Mouse (Mus musculus): ENCODE measurements at regions not wholly inside any gene's neighbourhood (a gene's known extent, or its start where the extent isn't known, plus 50 kb on each side); places are given as distances from the start of the nearest gene placed in this dataset.

GRCm38 (mm10) chr3:37879056-37879455 is 154.8 kb upstream of the Gm5148 start:
- peak; percentile 62 for DNase-seq (ENCODE audit: low spot score)

DNA sequence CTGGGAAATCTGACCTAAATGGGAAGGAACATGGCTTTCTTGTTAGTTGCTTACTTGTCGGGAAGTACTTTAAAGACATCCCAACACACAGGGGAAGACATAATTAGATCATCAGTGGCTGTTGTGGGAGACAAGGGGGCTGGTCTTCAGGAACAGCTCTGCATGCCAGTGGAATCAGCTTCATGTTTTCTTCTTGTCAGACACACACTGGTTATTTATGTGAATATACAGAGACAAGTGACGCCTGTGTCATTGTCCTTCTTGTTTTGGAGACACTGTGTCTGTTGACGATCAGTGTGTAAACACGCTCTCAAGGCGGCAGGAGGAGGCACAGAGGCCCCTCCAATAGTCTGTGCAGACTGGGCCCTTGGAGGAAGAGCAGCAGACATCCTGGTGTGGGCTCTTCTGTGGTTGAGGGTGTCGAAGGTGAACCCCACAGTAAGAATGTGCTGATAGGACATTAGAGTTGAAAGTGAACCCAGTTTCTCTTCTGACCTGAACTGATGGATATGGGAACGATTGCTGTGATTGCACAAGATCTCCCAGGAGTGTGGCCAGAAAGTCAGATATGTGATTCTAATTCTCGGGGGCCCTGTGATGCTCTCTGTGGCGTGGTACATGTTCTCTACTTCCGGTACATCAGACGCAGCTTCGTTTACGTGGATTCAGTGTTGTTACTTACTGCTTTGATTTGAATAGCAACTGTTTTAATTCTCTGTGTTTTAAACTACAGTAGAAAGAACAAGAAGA is 151.9 kb upstream of the Gm5148 start:
- no peak for DNase-seq (ENCODE audit: low spot score)

DNA sequence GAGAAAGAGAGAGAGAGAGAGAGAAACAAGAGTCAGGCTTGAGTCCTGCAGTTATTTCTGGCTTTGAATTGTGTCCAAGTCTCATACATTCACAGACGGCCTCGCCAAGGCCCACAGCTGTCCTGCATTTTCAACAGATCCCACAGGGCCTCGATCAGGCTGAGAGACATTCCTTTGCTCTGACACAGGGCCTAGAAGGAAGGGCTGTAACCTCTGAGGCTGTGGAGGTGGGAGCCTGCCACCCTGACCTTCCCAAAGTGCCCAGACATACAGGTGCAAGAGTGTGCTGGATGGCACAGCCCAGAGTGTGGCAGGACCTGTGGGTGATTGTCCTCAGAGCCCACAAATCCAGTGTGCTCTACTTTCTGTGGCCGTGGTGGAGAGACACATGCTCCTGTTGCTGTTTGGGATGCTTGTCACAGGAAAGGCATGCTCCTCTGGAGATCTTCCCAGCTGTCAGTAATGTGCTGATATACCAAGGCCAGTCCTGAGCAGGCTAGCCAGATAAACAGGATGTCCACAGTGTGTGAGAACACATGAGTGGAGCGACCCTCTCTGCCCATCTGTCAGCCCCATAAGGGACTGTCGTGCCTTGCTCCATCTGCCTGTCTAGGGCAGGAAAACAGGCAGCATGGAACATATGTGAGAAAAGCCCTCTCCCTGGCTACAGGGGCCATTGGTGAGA is 151.2 kb upstream of the Gm5148 start:
- peak; percentile 55 for DNase-seq (ENCODE audit: low spot score)

- DNase-seq (ENCODE audit: low spot score), result no peak
These were observed 150.6 kb upstream of the Gm5148 start for GRCm38 (mm10) chr3:37874864-37875263.

GRCm38 (mm10) chr3:37874346-37874745 is 150.1 kb upstream of the Gm5148 start:
- DNase-seq (ENCODE audit: low spot score), result no peak

DNA sequence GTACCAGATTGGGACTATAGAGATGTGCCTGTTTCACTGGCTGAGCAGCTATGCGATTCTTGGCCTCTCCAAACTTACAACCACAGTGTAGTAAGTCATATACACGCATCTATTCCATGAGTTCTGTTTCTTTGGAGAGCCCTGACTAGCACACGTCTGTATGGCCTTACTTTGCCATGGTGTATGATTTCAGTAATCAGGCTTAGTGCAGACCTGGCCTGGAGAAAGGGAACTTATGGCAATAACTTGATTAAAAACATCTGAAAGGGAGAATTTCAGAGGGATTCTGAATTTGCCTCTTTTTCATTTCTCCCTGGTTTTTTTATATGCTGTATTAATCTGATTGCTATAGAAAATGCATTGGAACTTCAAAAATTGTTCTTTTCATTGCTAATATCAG is 148.0 kb upstream of the Gm5148 start:
- DNase-seq (ENCODE audit: low spot score), result no peak

- no peak for DNase-seq (ENCODE audit: low spot score)
These were observed 146.8 kb upstream of the Gm5148 start for GRCm38 (mm10) chr3:37871076-37871475.

DNA sequence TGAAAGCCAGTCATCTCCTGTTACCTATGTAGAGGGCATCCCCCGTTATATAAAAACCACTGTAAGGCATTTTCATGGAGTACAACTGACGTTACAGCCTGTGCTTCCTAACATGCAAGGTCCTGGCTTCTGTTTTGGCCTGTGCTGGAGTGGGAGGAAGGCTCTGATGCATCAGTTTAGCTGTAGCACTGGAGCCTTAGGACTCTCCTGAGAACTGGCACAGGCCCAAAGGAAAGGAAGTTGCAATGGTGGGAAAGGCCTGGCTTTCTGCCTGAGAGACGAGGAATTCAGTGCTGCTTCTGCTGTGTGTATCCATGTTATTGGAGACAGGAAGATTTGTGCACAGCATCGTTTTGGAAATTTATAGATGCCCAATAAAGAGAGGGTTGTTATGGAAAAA is 144.2 kb upstream of the Gm5148 start:
- no peak for DNase-seq (ENCODE audit: low spot score)

GRCm38 (mm10) chr3:37862756-37863155 is 138.5 kb upstream of the Gm5148 start:
- DNase-seq (ENCODE audit: low spot score), result no peak

DNA sequence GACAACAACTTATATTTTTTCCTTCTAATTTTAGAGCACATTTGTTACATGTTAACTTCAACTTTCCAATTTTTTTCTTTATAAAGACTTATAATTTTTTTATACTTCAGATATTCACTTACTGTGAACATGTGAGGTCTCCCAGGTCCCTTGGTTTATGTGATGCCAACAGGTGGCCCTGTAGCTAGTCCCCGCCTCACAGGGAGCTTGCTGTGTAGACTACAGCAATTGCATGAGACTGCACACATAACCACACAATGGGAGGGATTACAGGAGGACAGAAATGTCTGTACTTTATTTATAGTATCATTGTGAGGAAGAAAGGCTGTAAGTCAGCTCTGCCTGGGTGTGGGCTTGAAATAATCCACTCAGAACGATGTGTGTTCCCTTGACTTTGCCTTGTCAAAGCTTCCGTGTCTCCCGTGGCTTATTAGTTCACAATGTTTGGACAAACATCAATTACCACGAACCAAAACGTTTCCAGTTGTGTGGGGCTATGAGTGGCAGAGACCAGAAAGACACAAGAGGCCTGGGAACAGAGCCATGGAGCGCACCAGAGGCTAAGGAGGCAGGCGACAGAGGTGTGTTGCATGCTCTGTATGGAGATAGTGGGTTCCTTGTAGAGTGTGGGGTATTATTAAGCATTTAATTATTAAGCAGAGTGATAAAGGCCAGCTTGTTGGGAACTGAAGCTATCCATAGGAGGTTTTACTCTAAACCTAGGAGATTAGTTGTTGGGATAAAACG is 136.6 kb upstream of the Gm5148 start:
- no peak for DNase-seq (ENCODE audit: low spot score)

GRCm38 (mm10) chr3:37860034-37860714 is 135.9 kb upstream of the Gm5148 start:
- no peak for DNase-seq (ENCODE audit: low spot score)

- DNase-seq (ENCODE audit: low spot score), result no peak
These were observed 134.5 kb upstream of the Gm5148 start for GRCm38 (mm10) chr3:37858624-37859302.

DNA sequence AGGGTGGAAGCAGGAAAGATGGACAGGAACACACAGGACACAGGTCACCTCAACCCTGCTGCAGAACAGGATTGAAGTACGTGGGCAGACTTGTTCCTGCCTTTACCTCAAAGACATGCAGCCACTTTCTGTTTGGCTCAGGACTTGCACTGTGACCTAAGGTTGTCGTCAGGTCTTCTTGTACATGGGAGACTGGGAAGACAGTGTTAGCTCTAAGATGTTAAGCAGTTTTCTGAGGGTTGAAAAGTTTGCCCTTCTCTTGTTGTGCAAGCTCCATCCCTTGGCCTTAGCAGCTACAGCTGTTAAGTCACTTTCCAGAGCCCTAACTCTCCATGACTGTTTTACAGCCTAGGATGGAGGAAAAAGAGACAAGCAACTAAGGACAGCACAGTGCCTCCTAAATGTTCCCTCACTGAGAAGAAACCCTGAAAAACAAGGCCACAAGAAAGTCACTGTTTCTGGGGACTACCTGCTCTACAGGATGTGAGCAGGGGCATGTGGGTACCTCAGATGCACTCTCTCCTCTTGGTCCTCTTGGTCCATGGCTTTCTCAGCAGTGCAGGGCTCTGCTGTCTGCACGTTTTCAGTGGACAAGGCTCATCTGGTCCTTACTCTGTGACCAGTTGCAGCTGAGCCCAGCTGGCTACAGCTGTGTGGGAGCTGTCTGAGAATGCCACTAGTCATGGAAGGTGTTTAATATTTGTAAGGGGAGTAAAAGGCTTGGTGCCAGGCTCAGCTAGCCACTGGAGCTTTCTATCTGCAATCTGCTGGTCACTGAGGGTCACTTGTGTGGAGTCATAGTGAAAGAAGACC is 122.1 kb upstream of the Gm5148 start:
- DNase-seq (ENCODE audit: low spot score), result no peak

DNA sequence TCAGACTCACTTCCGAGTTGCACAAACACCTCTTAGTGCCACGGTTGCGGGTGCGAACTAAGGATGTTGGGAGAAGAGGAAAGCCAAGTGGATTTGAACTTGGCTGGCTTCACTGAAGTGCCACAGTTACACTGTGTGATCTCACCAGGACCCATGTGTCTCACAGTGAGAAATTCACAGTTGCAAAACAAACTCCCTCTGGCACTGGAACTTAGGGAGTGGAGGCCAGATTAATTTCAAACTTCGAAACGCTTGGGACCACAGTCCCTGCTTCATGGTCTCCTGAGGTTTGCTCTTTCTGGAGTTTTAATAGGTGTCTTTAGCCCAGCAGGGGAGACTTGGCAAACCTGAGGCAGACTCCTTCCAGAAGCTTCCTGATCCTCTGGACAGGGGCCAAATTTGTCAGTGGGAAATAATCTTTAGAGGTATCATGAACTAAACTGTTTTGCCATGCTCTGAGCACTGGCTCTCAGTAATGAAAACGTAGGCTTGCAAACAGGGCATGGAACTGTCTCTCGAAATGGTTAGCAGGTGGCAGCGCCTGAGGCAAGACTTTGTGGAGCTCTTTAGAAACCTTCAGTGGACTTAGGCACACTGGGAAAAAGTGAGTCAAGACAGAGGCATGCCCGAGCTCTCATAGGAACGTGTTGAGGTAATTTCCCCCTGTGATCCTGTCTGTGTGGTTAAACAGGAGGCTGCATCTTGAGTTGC is 121.2 kb upstream of the Gm5148 start:
- DNase-seq (ENCODE audit: low spot score), result no peak

GRCm38 (mm10) chr3:37844731-37845312 is 120.5 kb upstream of the Gm5148 start:
- DNase-seq (ENCODE audit: low spot score), result no peak

DNA sequence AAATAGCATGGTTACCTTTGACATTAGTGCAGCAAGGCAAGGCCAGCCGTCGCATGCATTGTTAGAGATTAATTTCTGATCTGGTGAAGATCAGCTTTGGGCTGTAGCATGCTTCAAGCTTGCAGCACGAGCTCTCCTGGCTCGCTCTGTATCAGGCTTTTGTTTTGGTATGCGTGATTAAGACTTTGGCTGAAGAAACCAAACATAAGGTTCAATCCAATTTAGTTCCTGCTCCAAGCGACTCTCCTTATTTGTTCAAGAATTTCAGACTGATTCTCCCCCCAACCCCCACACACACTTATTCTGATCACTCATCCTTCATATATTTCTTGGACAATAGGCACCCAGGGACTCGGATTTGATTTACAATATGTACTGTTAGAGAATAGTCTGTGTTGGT is 118.0 kb upstream of the Gm5148 start:
- DNase-seq (ENCODE audit: low spot score), result no peak

GRCm38 (mm10) chr3:37838896-37839295 is 114.6 kb upstream of the Gm5148 start:
- DNase-seq (ENCODE audit: low spot score), result no peak

DNA sequence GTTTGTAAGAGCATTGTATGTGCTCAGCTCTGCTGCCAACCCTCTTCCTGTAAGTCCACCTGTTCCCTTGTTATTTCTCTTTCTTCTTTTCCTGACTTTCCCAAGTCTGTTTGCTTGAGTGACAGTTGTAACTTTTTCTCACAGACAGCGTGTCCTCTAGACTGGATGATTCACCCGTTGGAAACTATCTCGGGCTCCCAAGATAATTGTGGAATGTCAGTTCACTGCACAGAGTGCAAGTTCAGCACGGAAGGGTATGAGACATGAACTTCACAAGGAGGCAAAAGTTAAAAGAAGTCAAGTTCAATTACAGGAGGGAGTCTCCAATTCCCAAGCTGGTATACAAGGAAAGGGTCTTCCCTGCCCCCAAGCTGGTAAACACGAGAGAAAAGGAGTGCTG is 112.5 kb upstream of the Gm5148 start:
- no peak for DNase-seq (ENCODE audit: low spot score)

GRCm38 (mm10) chr3:37835687-37836086 is 111.4 kb upstream of the Gm5148 start:
- DNase-seq (ENCODE audit: low spot score), result no peak

GRCm38 (mm10) chr3:37835135-37835534 is 110.8 kb upstream of the Gm5148 start:
- DNase-seq (ENCODE audit: low spot score), result no peak

All from embryo, embryonic 10 days (tissue).